Mouse (Mus musculus): Measurements from ENCODE around the gene Irgm2.

Irgm2 gene

DNA sequence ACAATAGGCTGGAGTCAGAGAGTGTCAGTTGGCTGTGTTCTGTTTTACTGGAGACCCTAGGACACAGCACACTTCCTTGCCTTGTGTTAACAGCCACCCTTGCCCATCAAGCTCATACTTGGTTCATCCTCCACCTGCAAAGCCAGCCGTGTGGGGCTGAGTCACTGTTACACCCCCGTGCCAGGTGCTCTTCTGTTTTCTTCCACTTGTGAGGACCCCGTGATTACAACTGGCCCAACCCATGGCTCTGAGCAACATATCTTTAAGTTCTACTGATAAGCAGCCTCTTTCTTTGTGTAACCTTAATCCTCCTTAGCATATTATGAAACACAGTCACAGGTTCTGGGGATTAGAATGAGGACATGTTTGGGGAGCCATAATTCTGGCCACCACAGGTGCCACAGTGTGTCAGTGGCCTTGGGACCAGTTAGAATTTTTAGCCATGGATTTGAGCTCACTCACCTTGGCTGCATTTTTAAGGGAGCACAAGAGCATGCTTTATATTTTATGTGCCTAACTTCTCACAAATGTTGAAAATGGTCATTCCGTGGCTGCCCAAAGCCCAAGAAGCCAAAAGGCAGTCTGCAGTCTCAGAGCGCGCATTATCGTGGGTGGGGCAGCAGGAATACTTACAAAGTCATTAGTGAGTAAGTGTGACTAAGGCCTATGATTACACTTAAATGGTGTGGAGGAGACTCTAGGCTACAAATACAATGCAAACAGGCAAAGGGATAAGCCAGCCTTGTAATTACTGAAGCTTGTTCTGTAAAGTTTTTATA, 50.0 kb downstream of the Irgm2 start:
- no peak for ATAC-seq (ENCODE audit: insufficient number of reproducible peaks, low FRiP score, low TSS enrichment)

DNA sequence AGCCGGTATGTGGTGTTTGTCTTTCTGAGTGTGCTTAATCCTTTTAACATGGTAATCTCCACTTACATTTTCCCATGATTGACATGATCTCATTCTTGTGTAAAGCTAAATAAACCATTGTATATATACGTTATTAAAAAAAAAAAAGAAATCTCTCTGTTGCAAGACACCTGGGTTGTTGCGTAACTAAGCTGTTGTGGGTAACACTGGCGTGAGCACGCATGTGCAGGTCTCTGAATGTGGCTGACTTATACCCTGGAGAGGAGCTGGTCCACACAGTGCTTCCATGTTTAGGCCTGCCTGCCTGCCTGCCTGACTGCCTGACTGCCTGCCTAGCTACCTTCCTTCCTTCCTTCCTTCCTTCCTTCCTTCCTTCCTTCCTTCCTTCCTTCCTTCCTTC, 51.1 kb downstream of the Irgm2 start:
- ATAC-seq (ENCODE audit: insufficient number of reproducible peaks, low FRiP score, low TSS enrichment), result no peak

DNA sequence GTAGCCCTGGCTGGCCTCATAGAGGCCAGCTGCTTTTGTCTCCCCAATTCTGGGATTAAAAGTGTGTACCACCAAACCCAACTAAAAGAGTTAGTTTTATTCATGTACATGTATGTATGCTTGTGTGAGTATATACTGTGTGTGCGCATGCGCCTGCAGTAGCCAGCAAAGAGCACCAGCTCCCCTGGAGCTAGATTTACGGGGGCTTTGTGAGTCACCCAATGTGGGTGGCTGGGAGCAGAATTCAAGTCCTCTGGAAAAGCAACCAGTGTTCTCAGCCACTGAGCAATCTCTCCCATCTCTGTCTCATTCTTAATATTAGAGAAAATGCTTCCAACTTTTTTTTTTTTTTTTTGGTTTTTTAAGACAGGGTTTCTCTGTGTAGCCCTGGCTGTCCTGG, 55.0 kb downstream of the Irgm2 start:
- no peak for ATAC-seq (ENCODE audit: insufficient number of reproducible peaks, low FRiP score, low TSS enrichment)

DNA sequence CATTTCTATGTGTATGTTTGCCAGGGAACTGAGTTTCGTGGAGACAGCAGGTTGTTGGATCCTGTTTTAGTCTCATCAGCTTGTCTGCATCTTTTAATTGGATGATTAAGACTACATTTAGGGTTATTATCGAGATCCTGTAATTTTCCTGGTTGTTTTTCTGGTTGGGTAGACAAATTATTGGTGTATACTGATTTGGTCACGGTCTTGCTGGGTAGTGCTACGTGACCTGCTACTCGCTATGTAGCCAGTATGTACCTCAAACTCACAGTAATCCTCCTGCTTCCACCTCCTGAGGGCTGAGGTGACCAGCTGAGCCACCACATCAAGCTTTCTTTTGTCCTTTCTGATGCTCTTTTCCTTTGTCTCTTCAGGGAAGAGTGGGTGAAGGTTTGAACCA, 58.4 kb downstream of the Irgm2 start:
- ATAC-seq (ENCODE audit: insufficient number of reproducible peaks, low FRiP score, low TSS enrichment), result no peak

DNA sequence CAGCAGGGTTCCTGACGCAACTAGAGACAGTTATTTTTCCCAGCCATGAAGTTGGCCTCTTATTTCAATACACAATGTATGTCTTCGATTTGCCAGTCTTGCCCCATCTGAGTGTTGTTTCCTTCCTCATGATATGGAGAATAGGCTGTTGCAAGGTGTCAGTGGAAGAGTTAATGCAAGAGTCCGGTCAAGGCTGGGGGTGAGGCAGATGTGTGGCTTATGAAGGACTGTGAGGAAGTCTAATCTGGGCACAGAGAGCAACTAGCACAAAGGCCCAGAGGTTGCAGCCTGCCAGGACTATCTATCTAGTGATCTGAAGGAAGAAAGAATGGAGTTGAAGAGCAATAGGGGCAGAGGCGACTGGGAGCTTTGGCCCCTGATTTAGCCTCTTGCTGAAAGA, 60.7 kb downstream of the Irgm2 start:
- no peak for ATAC-seq (ENCODE audit: insufficient number of reproducible peaks, low FRiP score, low TSS enrichment)

DNA sequence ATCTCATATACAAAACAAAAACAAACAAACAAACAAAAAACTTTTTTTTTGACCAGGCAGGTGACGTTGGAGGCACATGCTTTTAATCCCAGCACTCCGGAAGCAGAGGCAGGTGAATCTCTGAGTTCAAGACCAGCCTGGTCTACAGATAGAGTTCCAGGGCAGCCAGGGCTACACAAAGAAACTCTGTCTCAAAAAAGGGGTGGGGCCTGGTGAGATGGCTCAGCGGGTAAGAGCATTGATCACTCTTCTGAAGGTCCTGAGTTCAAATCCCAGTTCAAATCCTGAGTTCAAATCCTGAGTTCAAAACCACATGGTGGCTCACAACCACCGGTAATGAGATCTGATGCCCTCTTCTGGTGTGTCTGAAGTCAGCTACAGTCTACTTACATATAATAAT, 62.4 kb downstream of the Irgm2 start:
- no peak for ATAC-seq (ENCODE audit: insufficient number of reproducible peaks, low FRiP score, low TSS enrichment)

DNA sequence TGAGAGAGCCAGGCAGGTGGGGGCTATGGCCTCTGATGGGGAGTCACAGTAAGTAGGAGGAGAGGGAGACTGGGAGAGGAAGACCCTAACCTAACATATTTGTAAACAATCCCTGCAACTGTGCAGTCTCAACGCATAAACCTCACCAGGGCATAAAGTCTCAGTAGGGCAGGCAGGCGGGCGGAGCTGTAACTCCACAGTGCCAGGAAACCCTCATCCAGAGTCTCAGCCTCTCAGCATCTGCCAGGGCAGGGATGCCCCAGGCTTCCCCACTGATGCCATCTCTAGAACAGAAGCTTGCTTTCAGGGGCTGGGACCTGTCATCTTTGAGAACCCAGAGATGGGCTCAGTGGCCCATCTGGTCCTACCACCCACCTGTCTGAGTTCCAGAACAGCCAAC, 62.9 kb downstream of the Irgm2 start:
- ATAC-seq (ENCODE audit: insufficient number of reproducible peaks, low FRiP score, low TSS enrichment), result no peak

DNA sequence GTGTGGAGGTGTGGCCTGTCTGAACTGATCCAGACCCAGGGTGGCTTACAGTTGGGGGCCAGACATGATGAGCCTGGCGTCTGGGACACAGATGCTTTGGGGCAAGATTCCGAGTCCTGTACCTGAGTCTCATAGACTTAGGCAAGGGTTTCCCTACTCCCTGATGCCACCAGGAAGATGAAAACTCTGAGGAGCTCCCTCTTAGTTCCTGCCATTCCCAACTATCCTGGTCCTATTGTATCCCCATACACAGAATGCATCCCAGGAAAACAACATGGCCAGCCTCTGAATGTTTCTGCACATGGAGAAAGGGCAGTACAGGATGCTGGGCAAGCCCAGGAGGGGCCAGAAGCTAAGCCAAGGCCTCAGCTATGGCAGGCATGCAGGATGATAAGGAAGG, 64.1 kb downstream of the Irgm2 start:
- ATAC-seq (ENCODE audit: insufficient number of reproducible peaks, low FRiP score, low TSS enrichment), result no peak

DNA sequence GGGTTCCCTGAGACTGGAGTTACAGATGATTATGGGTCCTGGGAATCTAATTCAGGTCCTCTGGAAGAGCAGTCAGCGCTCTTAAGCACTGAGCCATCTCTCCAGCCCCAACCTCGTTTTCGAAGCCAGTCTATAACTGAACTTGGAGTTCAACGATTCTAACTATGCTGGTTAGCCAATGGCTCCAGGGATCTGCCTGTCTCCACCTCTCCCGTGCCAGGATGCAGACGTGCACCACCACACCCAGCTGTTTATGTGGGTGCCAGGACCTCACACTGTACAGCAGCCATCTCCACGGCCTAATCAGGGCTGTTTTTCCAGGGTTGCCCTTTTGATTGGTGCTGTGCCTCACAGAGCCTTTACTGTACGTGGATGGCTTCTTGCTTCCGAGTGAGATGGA, 65.1 kb downstream of the Irgm2 start:
- ATAC-seq (ENCODE audit: insufficient number of reproducible peaks, low FRiP score, low TSS enrichment), result no peak

DNA sequence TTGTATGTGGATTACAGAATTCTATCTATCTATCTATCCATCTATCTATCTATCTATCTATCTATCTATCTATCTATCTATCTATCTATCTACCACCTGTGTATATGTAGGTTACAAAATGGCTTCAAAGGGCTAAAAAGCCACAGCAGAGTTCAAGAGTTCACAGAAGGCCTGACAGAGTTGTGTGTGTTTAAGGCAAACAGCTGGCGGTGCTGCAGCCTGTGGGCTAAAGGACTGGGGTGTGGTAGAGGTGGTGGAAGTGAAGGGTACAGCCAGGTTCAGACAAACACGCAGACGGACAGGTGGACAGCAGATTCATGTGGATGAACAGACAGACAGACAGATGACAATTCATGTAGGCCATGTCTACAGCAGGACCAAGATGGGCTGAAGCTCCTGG, 68.9 kb downstream of the Irgm2 start:
- no peak for ATAC-seq (ENCODE audit: insufficient number of reproducible peaks, low FRiP score, low TSS enrichment)
